Mouse (Mus musculus) intestine, embryonic 14.5 days (tissue): ENCODE results near the gene Eif5a. TPM values are rescaled to one million over a fixed set of nuclear protein-coding genes. Genes with fewer than 3 reads are reported as not detected.
A peak's percentile ranks its signal among the peaks of the same experiment; 100 is the strongest.
"Not testable (repeated sequence)": the region's sequence is repeated elsewhere in the genome, so short reads cannot be mapped to it uniquely, and the experiment has no call there.

Source experiments
- ATAC-seq: fragments of 200-750 bp; cut with Nextera tagmentation; replicated peaks from 2 replicates; pipeline ENCODE4 v1.8.0; 2017; ENCODE audit warnings: low read depth, moderate number of reproducible peaks, moderate TSS enrichment, moderate library complexity; ENCODE audit not compliant: low FRiP score, low TSS enrichment
- DNase-seq: peaks from one replicate; pipeline ENCODE4 v3.0.0-alpha.2; 2018; ENCODE audit warnings: low spot score
- H3K27ac ChIP-seq: fragments of 300-500 bp; sonication (generic); 2 replicates; pipeline ENCODE4 v1.5.1; 2014; ENCODE audit warnings: low read depth, mild to moderate bottlenecking, control low read depth
- H3K27me3 ChIP-seq: fragments of 300-500 bp; sonication (generic); replicated peaks from 2 replicates; pipeline ENCODE4 v1.6.1; 2014; ENCODE audit warnings: low read length, control low read depth; ENCODE audit not compliant: control insufficient read depth, insufficient read depth
- H3K36me3 ChIP-seq: fragments of 300-500 bp; sonication (generic); 2 replicates; pipeline ENCODE4 v1.6.1; 2014; ENCODE audit warnings: low read length, control low read depth; ENCODE audit not compliant: control insufficient read depth, insufficient read depth
- H3K4me1 ChIP-seq: fragments of 300-500 bp; sonication (generic); replicated peaks from 2 replicates; pipeline ENCODE4 v1.6.1; 2014; ENCODE audit warnings: low read length, control low read depth, mixed read lengths; ENCODE audit not compliant: control insufficient read depth, insufficient read depth
- H3K4me2 ChIP-seq: fragments of 300-500 bp; sonication (generic); 2 replicates; pipeline ENCODE4 v1.6.1; 2014; ENCODE audit warnings: low read length
- H3K4me3 ChIP-seq: fragments of 300-500 bp; sonication (generic); 2 replicates; pipeline ENCODE4 v1.5.1; 2014; ENCODE audit warnings: low read depth, low read length, control low read depth, mixed read lengths
- H3K9ac ChIP-seq: fragments of 300-500 bp; sonication (generic); 2 replicates; pipeline ENCODE4 v1.6.1; 2014; ENCODE audit warnings: mild to moderate bottlenecking, low read length
- H3K9me3 ChIP-seq: fragments of 300-500 bp; sonication (generic); 2 replicates; pipeline ENCODE4 v1.6.1; 2016; ENCODE audit warnings: low read length, control low read depth; ENCODE audit not compliant: control insufficient read depth
- WGBS: fragments of 180-500 bp; shearing (Covaris S2); extraction: QIAGEN DNeasy Blood & Tissue Kit; methylation state at CpG from one replicate; pipeline ENCODE4 v1.1.7; 2014; 5-methylcytosine and 5-hydroxymethylcytosine counted together
- polyA plus RNA-seq: library from polyadenylated mRNA; unstranded; fragments of >200 nt; fragmentation: Nextera tagmentation; extraction: Ambion mirVana; gene quantifications from 2 replicates; pipeline ENCODE4 v1.2.1, GENCODE M21; 2014

The Eif5a gene
- polyA plus RNA-seq, 1 experiment from 2014 or later, result 1,877 TPM

DNA sequence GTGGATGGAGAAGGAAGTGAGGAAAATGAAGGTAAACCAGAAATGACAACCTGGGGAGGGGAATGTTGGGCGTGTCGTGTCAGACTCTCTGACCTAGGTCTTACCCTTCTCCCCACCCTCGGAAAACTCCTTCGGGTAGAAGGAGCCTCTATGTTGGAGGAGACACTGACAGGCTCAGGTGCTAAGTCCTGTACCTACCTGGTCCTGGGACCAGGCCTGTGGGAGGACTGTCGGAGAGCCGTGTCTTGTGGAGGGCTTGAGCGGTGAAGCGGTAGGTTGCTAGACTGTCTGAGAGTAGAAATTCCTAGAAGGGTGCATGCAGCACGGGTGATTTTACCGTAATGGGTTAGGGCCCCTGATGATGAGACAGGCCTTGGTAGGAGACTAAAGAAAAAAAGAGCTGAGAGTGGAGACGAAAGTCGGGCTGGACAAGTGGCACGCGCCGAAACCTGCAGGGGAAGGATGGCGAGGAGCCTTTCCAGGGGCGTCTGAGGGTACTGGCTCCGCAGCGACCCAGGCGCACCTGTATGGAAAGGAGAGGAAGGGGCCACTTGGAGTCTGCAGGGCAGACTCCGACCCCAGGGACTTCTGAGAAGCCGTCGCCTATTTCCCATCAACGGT lies 43.0 kb upstream of the Eif5a start, which contains the start of gene Cldn7:
Gene Cldn7, plus strand, starts transcription at position 130 of the 621 bp plus-strand sequence.
- WGBS, result 7% methylated on average over 24 of the region's 24 CpGs
- H3K27me3 ChIP-seq, result peaks cover 51% of the 10 kb centered on the region

DNA sequence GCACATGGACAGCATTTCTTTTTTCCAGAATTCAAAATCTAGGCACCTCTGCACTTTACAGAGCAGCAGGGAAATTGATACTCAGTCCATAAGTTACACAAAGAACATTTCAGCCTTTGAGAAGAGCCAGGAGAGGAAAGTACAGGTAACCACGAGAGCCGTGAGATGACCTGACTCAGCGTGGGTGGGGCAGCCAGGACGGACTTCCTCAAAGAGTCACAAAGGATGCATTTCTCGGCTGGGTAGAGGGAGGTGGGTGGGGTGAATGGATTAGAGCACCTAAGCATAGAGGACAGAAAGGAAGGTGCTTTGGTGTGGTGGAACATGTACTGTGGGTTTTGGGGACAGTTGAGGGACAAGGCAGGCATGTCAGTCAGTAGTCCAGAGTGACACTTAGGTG lies 40.1 kb upstream of the Eif5a start:
- Histone ChIP-seq H3K9ac (no peak overlapping the region), H3K36me3 (no peaks in the 10 kb centered on the region), H3K9me3 (no peaks in the 10 kb centered on the region), H3K4me1 (peaks cover 4% of the 10 kb centered on the region; the same call in 1 of the 2 replicates), H3K4me2 (no peak overlapping the region), H3K27ac (peak overlapping the region; percentile 74), H3K27me3 (peaks cover 46% of the 10 kb centered on the region), H3K4me3 (no peak overlapping the region)
- 36% methylated on average over 5 of the region's 5 CpGs for WGBS
- DNase-seq (peak; percentile 70), ATAC-seq (no peak)

More for the DNA sequence above, 43.0 kb upstream of the Eif5a start, which contains the start of gene Cldn7:
- DNase-seq (peak; percentile 71), ATAC-seq (0 out of 2 replicates have a peak, but pooled peaks have one; percentile 10)
- Histone ChIP-seq H3K4me1 (peaks cover 5% of the 10 kb centered on the region; the same call in 1 of the 2 replicates), H3K4me2 (peak within 1 kb of the TSS; percentile 57), H3K36me3 (peaks cover 19% of the 10 kb centered on the region), H3K9ac (peak within 1 kb of the TSS; percentile 64), H3K4me3 (peak within 1 kb of the TSS; percentile 46), H3K27ac (peak within 1 kb of the TSS; percentile 92), H3K9me3 (no peaks in the 10 kb centered on the region)

DNA sequence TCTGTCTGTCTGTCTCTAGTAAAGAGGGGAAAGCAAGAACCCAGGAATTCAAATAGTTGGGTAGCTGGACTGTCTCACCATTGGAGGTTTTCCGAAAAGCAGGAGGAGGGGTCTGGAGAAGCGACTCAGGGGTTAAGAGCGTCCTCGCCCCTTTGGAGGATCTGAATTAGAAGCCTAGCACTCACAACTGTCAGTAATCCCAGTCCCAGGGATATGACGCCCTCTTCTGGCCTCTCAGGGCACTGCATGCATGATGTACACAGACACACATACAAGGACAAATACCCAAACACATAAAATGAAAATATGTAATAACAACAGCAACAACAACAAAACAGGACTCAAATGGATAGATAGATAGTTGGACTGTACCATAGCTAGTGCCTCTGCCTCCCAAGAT lies 38.9 kb upstream of the Eif5a start:
- no peak for ATAC-seq
- no peak for DNase-seq
- H3K27me3 ChIP-seq, result peaks cover 34% of the 10 kb centered on the region
- H3K9me3 ChIP-seq, result no peaks in the 10 kb centered on the region; the same call in 1 of the 2 replicates
- peak overlapping the region; percentile 38; the same call in 1 of the 2 replicates for H3K27ac ChIP-seq
- H3K36me3 ChIP-seq, result no peaks in the 10 kb centered on the region
- H3K9ac ChIP-seq, result no peak overlapping the region
- H3K4me2 ChIP-seq, result no peak overlapping the region
- no peak overlapping the region for H3K4me3 ChIP-seq
- H3K4me1 ChIP-seq, result no peaks in the 10 kb centered on the region
- WGBS, result 35% methylated on average over 5 of the region's 5 CpGs

DNA sequence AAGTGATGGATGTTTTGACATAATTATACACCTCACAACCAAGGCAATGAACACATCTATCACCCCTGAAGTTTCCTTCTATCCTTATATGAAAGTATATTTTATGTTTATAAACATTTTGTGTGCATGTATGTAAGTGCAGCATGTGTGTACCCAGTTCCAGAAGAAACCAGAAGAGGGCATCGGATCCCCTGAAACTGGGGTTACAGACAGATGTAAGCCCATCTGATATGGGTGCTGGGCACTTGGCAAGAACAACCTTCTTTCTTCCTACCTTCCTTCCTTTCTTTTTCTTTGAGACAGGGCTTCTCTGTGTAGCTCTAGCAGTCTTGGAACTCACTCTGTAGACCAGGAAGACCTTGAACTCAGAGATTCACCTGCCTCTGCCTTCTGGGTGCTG lies 34.5 kb upstream of the Eif5a start:
- Histone ChIP-seq H3K9ac (no peak overlapping the region), H3K4me3 (no peak overlapping the region), H3K36me3 (no peaks in the 10 kb centered on the region), H3K4me2 (no peak overlapping the region), H3K27ac (no peak overlapping the region), H3K27me3 (no peaks in the 10 kb centered on the region), H3K4me1 (no peaks in the 10 kb centered on the region), H3K9me3 (no peaks in the 10 kb centered on the region; the same call in 1 of the 2 replicates)
- 76% methylated on average over 1 of the region's 1 CpGs for WGBS
- ATAC-seq (no peak), DNase-seq (no peak)

DNA sequence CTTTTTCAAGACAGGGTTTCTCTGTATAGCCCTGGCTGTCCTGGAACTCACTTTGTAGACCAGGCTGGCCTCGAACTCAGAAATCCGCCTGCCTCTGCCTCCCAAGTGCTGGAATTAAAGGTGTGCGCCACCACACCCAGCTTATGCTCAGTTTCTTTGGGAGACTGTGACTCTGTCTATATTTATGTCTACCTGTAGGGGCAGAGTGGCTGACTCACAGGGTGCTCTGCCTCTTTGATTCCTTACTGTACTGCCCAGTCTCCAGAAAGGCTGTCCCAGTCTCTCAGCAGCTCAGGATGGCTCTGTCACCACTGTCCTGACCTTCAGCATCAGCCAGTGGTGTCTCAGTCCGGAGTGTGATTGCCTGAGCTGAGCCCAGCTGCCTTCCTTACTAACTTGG lies 33.9 kb upstream of the Eif5a start:
- ATAC-seq, H3K27me3 ChIP-seq, H3K4me3 ChIP-seq, H3K4me1 ChIP-seq, H3K4me2 ChIP-seq, H3K9me3 ChIP-seq, H3K36me3 ChIP-seq, H3K9ac ChIP-seq, H3K27ac ChIP-seq, DNase-seq: not testable (repeated sequence)
- WGBS, result 73% methylated on average over 4 of the region's 4 CpGs

DNA sequence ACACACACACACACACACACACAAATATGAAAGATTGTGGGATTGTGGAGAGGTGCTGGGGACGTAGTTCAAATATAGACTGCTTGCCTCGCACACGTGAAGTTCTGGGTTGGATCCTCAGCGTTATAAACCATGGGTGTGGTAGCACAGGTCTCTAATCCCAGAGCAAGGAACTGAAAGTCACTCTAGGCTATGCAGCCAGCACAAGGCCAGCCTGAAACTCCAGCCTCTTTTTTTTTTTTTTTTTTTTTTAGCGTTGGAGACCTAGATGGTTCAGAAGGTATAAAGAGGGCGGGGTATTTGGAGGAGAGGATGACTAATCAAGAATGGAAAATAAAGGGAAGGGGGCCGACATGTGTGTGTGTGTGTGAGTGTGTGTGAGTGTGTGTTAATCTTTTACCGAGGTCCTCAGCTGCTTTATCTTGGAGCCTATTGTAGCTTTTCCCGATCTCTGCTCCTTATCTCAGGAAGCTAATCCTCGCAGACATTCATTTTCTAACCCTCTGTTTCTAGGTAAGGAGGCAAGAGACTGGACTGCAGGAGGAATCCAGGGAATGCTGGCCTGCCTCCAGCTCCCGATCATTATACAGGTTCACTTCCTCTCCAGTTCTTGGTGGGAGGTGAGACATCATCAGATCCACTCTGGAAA lies 31.6 kb upstream of the Eif5a start:
- H3K4me3 ChIP-seq, result no peak overlapping the region
- no peaks in the 10 kb centered on the region; the same call in 1 of the 2 replicates for H3K9me3 ChIP-seq
- no peak for DNase-seq
- H3K4me1 ChIP-seq, result no peaks in the 10 kb centered on the region
- H3K27me3 ChIP-seq, result no peaks in the 10 kb centered on the region
- 49% methylated on average over 11 of the region's 11 CpGs for WGBS
- H3K36me3 ChIP-seq, result no peaks in the 10 kb centered on the region
- H3K27ac ChIP-seq, result no peak overlapping the region; the same call in 1 of the 2 replicates
- peak; percentile 38; the same call in 1 of the 2 replicates for ATAC-seq
- no peak overlapping the region for H3K4me2 ChIP-seq
- no peak overlapping the region for H3K9ac ChIP-seq

DNA sequence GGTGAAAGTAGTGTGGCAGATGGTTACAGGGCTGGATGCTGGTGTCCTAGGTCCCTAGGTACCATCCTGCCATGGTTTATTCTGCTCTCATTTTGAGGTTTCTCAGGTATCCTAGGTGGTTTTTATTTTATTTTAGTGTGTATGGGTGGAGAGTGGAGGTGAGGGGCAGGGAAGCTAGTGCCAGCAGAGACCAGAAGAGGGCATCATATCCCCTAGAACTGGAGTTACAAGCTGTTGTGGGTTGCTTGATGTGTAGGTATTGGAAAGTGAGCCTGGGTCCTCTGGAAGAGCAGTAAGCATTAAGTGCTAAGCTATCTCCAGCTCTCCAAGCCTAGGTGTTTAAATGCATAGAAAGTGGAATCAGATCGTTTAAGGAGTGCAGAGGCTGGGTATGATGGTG lies 30.5 kb upstream of the Eif5a start:
- Histone ChIP-seq H3K27ac (no peak overlapping the region), H3K4me2 (no peak overlapping the region), H3K9me3 (no peaks in the 10 kb centered on the region; the same call in 1 of the 2 replicates), H3K36me3 (no peaks in the 10 kb centered on the region), H3K4me1 (no peaks in the 10 kb centered on the region), H3K9ac (no peak overlapping the region), H3K4me3 (no peak overlapping the region), H3K27me3 (no peaks in the 10 kb centered on the region)
- 70% methylated on average over 1 of the region's 1 CpGs for WGBS
- no peak for ATAC-seq
- DNase-seq, result no peak

DNA sequence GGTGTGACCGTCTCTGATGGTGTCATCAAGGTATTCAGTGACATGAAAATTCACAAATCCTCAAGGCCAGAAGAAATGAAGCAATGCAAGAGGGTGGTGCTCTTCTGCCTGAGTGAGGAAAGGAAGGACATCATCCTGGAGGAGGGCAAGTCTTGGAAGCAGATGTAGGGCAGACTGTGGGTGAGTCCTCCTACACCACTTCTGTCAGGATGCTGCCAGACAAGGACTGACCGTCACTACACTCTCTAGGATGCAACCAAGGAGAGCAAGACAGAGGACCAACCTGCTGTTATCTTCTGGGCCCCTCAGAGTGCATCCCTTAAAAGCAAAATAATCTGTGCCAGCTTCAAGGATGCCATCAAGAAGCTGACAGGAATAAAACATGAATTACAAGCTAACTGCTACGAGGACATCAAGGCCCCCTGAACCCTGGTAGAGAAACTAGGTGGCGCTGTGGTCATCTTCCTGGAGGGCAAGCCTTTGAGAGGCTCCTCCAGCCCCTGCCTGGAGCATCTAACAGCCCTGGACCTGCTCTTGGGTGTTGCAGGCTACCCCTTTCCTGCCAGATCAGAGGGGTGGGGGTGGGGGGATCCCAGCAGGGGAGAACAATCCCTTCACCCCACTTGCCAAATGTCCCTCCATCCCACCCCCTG lies 29.2 kb upstream of the Eif5a start:
- Histone ChIP-seq H3K9me3 (no peaks in the 10 kb centered on the region; the same call in 1 of the 2 replicates), H3K27ac (no peak overlapping the region), H3K36me3 (no peaks in the 10 kb centered on the region), H3K27me3 (no peaks in the 10 kb centered on the region), H3K4me1 (peaks cover 11% of the 10 kb centered on the region), H3K9ac (no peak overlapping the region), H3K4me3 (no peak overlapping the region), H3K4me2 (no peak overlapping the region)
- WGBS, result 40% methylated on average over 4 of the region's 4 CpGs
- ATAC-seq, result no peak
- no peak for DNase-seq
